Mouse (Mus musculus) myocyte (in vitro differentiated cells): Measurements from ENCODE around the gene H2-Q10.
"Not testable (repeated sequence)": the region's sequence is repeated elsewhere in the genome, so short reads cannot be mapped to it uniquely, and the experiment has no call there.

Experiments
- MAX ChIP-seq: IDR thresholded peaks from one replicate; pipeline ENCODE4 v1.6.1; 2011; ENCODE audit warnings: low read depth, mild to moderate bottlenecking, control low read depth
- MYOD1 ChIP-seq, 3 experiments: IDR thresholded peaks; one replicate each; pipeline ENCODE4 v1.6.1; 2011; ENCODE audit warnings: control low read depth in 2 of 3, low read depth in 2 of 3, mild to moderate bottlenecking in 2 of 3, moderate library complexity in 1 of 3; ENCODE audit not compliant: insufficient read length in 2 of 3, control insufficient read depth in 1 of 3
- MYOG ChIP-seq, 3 experiments: IDR thresholded peaks; one replicate each; pipeline ENCODE4 v1.6.1; 2011; ENCODE audit warnings: control low read depth in 2 of 3, low read depth in 2 of 3, mild to moderate bottlenecking in 2 of 3; ENCODE audit not compliant: insufficient read length in 2 of 3, control insufficient read depth in 1 of 3, insufficient read depth in 1 of 3
- POLR2AphosphoS2 ChIP-seq: IDR thresholded peaks from one replicate; pipeline ENCODE4 v1.6.1; 2011; ENCODE audit warnings: low read depth, control low read depth; ENCODE audit not compliant: insufficient read length
- SRF ChIP-seq: IDR thresholded peaks from one replicate; pipeline ENCODE4 v1.6.1; 2011; ENCODE audit warnings: low read depth; ENCODE audit not compliant: control insufficient read depth, insufficient read length
- TCF3 ChIP-seq: IDR thresholded peaks from one replicate; pipeline ENCODE4 v1.6.1; 2011; ENCODE audit warnings: low read depth, control low read depth; ENCODE audit not compliant: insufficient read length
- USF1 ChIP-seq: IDR thresholded peaks from one replicate; pipeline ENCODE4 v1.6.1; 2011; ENCODE audit warnings: low read depth, mild to moderate bottlenecking, control low read depth, moderate library complexity

GRCm38 (mm10) chr17:35424624-35425416, 45.1 kb upstream of the H2-Q10 start, which contains the start of gene H2-Q6:
- TF ChIP-seq MYOG (IDR thresholded peaks at IDR 0.05; ENCODE audit: control insufficient read depth in 1 of 3, insufficient read depth in 1 of 3, insufficient read length in 2 of 3, low read depth in 2 of 3); MYOD1 (IDR thresholded peaks at IDR 0.05; ENCODE audit: control insufficient read depth in 1 of 3, insufficient read length in 2 of 3, low read depth in 2 of 3); MAX; SRF; USF1; TCF3; POLR2AphosphoS2: not testable (repeated sequence)
